Mouse (Mus musculus) forebrain, embryonic 14.5 days (tissue): ENCODE data around the gene Alk. TPM values are rescaled to one million over a fixed set of nuclear protein-coding genes. Genes with fewer than 3 reads are reported as not detected.

Experiments used
- ATAC-seq: fragments of 200-750 bp; cut with Nextera tagmentation; 2 replicates; pipeline ENCODE4 v1.8.0; 2017; ENCODE audit warnings: mild to moderate bottlenecking, moderate library complexity
- DNase-seq: peaks from one replicate; pipeline ENCODE4 v3.0.0-alpha.2; 2015; ENCODE audit warnings: low spot score
- H3K27ac ChIP-seq: fragments of 300-500 bp; sonication (generic); 2 replicates; pipeline ENCODE4 v1.5.1; 2014; ENCODE audit warnings: low read depth, mild to moderate bottlenecking, control low read depth, low read length, moderate library complexity
- H3K27me3 ChIP-seq: fragments of 300-500 bp; sonication (generic); replicated peaks from 2 replicates; pipeline ENCODE4 v1.6.1; 2014; ENCODE audit warnings: low read length, control low read depth, mixed read lengths; ENCODE audit not compliant: control insufficient read depth, insufficient read depth
- H3K36me3 ChIP-seq: fragments of 300-500 bp; sonication (generic); 2 replicates; pipeline ENCODE4 v1.6.1; 2014; ENCODE audit warnings: low read length, control low read depth; ENCODE audit not compliant: control insufficient read depth, insufficient read depth
- H3K4me1 ChIP-seq: fragments of 300-500 bp; sonication (generic); 2 replicates; pipeline ENCODE4 v1.6.1; 2014; ENCODE audit warnings: antibody characterized with exemption, low read length, control low read depth; ENCODE audit not compliant: control insufficient read depth, insufficient read depth
- H3K4me2 ChIP-seq: fragments of 300-500 bp; sonication (generic); 2 replicates; pipeline ENCODE4 v1.6.1; 2014; ENCODE audit warnings: mild to moderate bottlenecking, control low read depth, low read length
- H3K4me3 ChIP-seq: fragments of 300-500 bp; sonication (generic); 2 replicates; pipeline ENCODE4 v1.5.1; 2014; ENCODE audit warnings: low read depth, low read length, control low read depth
- H3K9ac ChIP-seq: fragments of 300-500 bp; sonication (generic); 2 replicates; pipeline ENCODE4 v1.6.1; 2014; ENCODE audit warnings: mild to moderate bottlenecking, low read length, control low read depth, moderate library complexity
- H3K9me3 ChIP-seq: fragments of 300-500 bp; sonication (generic); replicated peaks from 2 replicates; pipeline ENCODE4 v1.6.1; 2016; ENCODE audit warnings: low read length, control low read depth, mixed read lengths; ENCODE audit not compliant: control insufficient read depth
- WGBS: fragments of 180-500 bp; shearing (Covaris S2); extraction: QIAGEN DNeasy Blood & Tissue Kit; methylation state at CpG from one replicate; pipeline ENCODE4 v1.1.7; 2014; 5-methylcytosine and 5-hydroxymethylcytosine counted together
- polyA plus RNA-seq: library from polyadenylated mRNA; unstranded; fragments of >200 nt; fragmentation: Nextera tagmentation; extraction: Ambion mirVana; gene quantifications from 2 replicates; pipeline ENCODE4 v1.2.1, GENCODE M21; 2014

The Alk gene
- polyA plus RNA-seq, 1 experiment from 2014 or later, result 0.55 TPM

GRCm38 (mm10) chr17:71870232-71870621 lies 734.2 kb downstream of the Alk start:
- Histone ChIP-seq H3K9me3 (no peaks in the 10 kb centered on the region), H3K27ac (no peak overlapping the region), H3K9ac (no peak overlapping the region), H3K4me1 (no peaks in the 10 kb centered on the region), H3K4me2 (no peak overlapping the region), H3K27me3 (no peaks in the 10 kb centered on the region), H3K4me3 (no peak overlapping the region), H3K36me3 (no peaks in the 10 kb centered on the region)
- WGBS, result 90% methylated on average over 8 of the region's 8 CpGs
- DNase-seq (peak; percentile 7), ATAC-seq (no peak)

GRCm38 (mm10) chr17:71869372-71870231 lies 734.8 kb downstream of the Alk start:
- H3K27ac ChIP-seq, result no peak overlapping the region
- 6% methylated on average over 60 of the region's 60 CpGs for WGBS
- H3K4me2 ChIP-seq, result peak overlapping the region; percentile 86
- peak; percentile 65 for DNase-seq
- peak; percentile 82 for ATAC-seq
- H3K9ac ChIP-seq, result peak overlapping the region; percentile 80
- H3K4me1 ChIP-seq, result no peaks in the 10 kb centered on the region
- peak overlapping the region; percentile 49 for H3K4me3 ChIP-seq
- no peaks in the 10 kb centered on the region for H3K9me3 ChIP-seq
- no peaks in the 10 kb centered on the region for H3K27me3 ChIP-seq
- no peaks in the 10 kb centered on the region for H3K36me3 ChIP-seq

GRCm38 (mm10) chr17:71868828-71869227 lies 735.6 kb downstream of the Alk start:
- Histone ChIP-seq H3K4me1 (no peaks in the 10 kb centered on the region), H3K27ac (no peak overlapping the region), H3K4me3 (no peak overlapping the region), H3K9me3 (no peaks in the 10 kb centered on the region), H3K36me3 (no peaks in the 10 kb centered on the region), H3K9ac (no peak overlapping the region), H3K27me3 (no peaks in the 10 kb centered on the region), H3K4me2 (peak overlapping the region; percentile 86; the same call in 1 of the 2 replicates)
- DNase-seq (peak; percentile 27), ATAC-seq (no peak)
- WGBS, result 49% methylated on average over 12 of the region's 12 CpGs

- no peak overlapping the region for H3K27ac ChIP-seq
- H3K36me3 ChIP-seq, result no peaks in the 10 kb centered on the region
- ATAC-seq, result no peak
- H3K9me3 ChIP-seq, result no peaks in the 10 kb centered on the region
- H3K27me3 ChIP-seq, result no peaks in the 10 kb centered on the region
- H3K4me2 ChIP-seq, result no peak overlapping the region
- no peak overlapping the region for H3K9ac ChIP-seq
- 87% methylated on average over 2 of the region's 2 CpGs for WGBS
- no peaks in the 10 kb centered on the region for H3K4me1 ChIP-seq
- no peak overlapping the region for H3K4me3 ChIP-seq
- no peak for DNase-seq
These were observed 736.5 kb downstream of the Alk start for GRCm38 (mm10) chr17:71867892-71868291.

- Histone ChIP-seq H3K4me2 (no peak overlapping the region), H3K9ac (no peak overlapping the region), H3K4me1 (no peaks in the 10 kb centered on the region), H3K4me3 (no peak overlapping the region), H3K27ac (no peak overlapping the region), H3K9me3 (no peaks in the 10 kb centered on the region), H3K27me3 (no peaks in the 10 kb centered on the region), H3K36me3 (no peaks in the 10 kb centered on the region)
- no peak for ATAC-seq
- 87% methylated on average over 5 of the region's 5 CpGs for WGBS
- no peak for DNase-seq
These were observed 739.0 kb downstream of the Alk start for GRCm38 (mm10) chr17:71865437-71865836.

- H3K36me3 ChIP-seq, result 0 out of 2 replicates have a peak, but pooled peaks cover 3% of the 10 kb centered on the region
- WGBS, result 87% methylated on average over 8 of the region's 8 CpGs
- no peak for ATAC-seq
These were observed 740.4 kb downstream of the Alk start for GRCm38 (mm10) chr17:71864039-71864438.

GRCm38 (mm10) chr17:71862895-71863294 lies 741.5 kb downstream of the Alk start:
- Histone ChIP-seq H3K4me2 (no peak overlapping the region), H3K27ac (no peak overlapping the region), H3K9me3 (no peaks in the 10 kb centered on the region), H3K4me1 (no peaks in the 10 kb centered on the region), H3K9ac (no peak overlapping the region), H3K36me3 (0 out of 2 replicates have a peak, but pooled peaks cover 3% of the 10 kb centered on the region), H3K4me3 (no peak overlapping the region), H3K27me3 (no peaks in the 10 kb centered on the region)
- 94% methylated on average over 4 of the region's 4 CpGs for WGBS
- DNase-seq (no peak), ATAC-seq (no peak)

More at GRCm38 (mm10) chr17:71864039-71864438, 740.4 kb downstream of the Alk start:
- Histone ChIP-seq H3K4me2 (no peak overlapping the region), H3K27ac (no peak overlapping the region), H3K4me1 (no peaks in the 10 kb centered on the region), H3K4me3 (no peak overlapping the region), H3K27me3 (no peaks in the 10 kb centered on the region), H3K9me3 (no peaks in the 10 kb centered on the region), H3K9ac (no peak overlapping the region)
- DNase-seq, result no peak

GRCm38 (mm10) chr17:71862184-71862583 lies 742.2 kb downstream of the Alk start:
- H3K27ac ChIP-seq, result no peak overlapping the region
- H3K27me3 ChIP-seq, result no peaks in the 10 kb centered on the region
- ATAC-seq (no peak), DNase-seq (peak; percentile 28)
- WGBS, result 71% methylated on average over 3 of the region's 3 CpGs
- H3K9me3 ChIP-seq, result no peaks in the 10 kb centered on the region
- H3K9ac ChIP-seq, result no peak overlapping the region
- H3K4me1 ChIP-seq, result no peaks in the 10 kb centered on the region
- no peak overlapping the region for H3K4me2 ChIP-seq
- H3K36me3 ChIP-seq, result peaks cover 3% of the 10 kb centered on the region; the same call in 1 of the 2 replicates
- no peak overlapping the region for H3K4me3 ChIP-seq

GRCm38 (mm10) chr17:71831960-71832359 lies 772.5 kb downstream of the Alk start:
- Histone ChIP-seq H3K4me3 (no peak overlapping the region), H3K27me3 (no peaks in the 10 kb centered on the region), H3K4me2 (no peak overlapping the region), H3K9ac (no peak overlapping the region), H3K27ac (no peak overlapping the region), H3K9me3 (no peaks in the 10 kb centered on the region), H3K4me1 (no peaks in the 10 kb centered on the region), H3K36me3 (peaks cover 28% of the 10 kb centered on the region)
- ATAC-seq (no peak), DNase-seq (peak; percentile 58)
- WGBS, result 91% methylated on average over 3 of the region's 3 CpGs
